Mouse (Mus musculus) brain, embryonic 18.5 days (tissue): Measurements from ENCODE around the gene Igfbpl1.

Source experiments
- DNase-seq: peaks from one replicate; pipeline ENCODE4 v3.0.0-alpha.2; 2012; ENCODE audit warnings: low read depth, low spot score

Gene Igfbpl1

DNA sequence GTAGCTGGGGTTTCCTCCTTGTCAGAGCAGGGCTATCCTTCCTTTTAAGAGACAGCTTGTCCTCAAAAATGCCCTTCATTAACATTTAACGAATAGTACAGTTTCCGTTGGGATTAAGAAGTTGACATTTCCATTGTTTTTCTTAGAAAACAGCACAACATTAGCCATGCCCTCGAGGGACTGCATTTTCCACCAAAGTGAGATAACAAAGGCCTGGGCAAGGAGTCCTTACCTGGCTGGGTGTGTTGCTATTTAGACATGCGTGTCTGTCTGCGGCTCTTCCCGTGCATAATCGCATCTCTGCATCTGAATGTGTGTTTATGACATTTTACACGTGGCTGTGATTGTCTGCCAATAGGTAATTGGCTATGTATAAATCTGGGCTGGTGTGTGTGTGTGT, 55.5 kb downstream of the Igfbpl1 start:
- DNase-seq: no peak

DNA sequence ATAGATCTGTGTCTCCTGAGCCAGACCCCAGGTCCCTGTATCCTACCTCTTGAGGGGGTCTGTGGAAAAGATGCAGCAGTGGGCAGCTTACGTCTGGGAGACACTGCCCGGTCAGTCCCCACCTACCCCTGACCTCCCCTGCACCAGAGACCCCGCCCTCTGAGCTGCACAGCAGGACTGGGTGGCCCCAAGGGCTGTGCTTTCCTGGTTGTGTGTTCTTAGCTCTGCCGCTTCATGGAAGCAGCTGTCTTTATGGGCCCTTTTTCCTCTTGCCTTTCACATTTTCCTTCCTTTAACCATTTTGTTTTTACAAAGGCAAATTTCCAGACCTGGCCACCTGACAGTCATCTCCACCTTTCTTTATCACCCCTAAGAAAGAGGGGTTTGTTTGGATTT, 56.1 kb downstream of the Igfbpl1 start:
- no peak for DNase-seq

- DNase-seq: no peak
These were observed 56.7 kb downstream of the Igfbpl1 start for GRCm38 (mm10) chr4:45769791-45770637.

DNA sequence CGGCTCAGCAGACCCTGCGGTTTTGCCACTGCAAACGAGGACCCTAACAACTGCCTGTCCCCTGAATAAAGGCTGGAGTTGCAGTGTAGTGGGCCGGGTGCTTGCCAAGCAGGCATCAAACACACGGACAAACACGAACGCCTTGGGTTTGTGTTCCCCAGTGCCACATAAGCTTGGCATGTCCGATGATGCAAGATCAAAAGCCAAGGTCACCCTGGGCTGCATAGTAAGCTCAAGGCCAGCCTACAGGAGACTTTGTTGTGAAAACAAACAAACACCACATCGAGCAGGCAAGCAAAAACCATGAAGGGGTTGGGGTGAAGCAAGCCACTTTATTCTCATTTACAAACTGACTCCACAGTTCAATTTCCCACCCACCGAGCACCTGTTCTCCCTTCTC, 57.6 kb downstream of the Igfbpl1 start:
- DNase-seq: no peak

GRCm38 (mm10) chr4:45767891-45768558, 58.7 kb downstream of the Igfbpl1 start:
- no peak for DNase-seq

DNA sequence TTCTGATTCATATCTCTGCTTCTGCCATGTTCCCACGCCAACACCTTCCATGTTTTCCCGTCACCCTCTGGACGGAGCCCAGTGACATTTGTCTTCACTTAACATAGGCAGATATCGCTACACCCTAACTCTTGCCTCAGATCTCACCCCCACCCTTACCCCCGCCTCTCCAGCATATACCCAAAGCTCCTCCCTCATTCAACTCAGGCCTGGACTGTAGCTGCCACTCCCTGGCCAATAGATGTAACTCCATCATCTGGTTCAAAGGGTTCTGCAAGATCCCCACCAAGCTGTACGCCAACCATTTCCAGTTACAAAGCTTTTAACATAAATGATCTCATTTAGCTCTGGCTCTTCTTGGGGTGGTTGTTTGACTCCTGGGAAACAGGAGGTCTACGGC, 59.9 kb downstream of the Igfbpl1 start:
- DNase-seq: no peak

GRCm38 (mm10) chr4:45765565-45766201, 61.0 kb downstream of the Igfbpl1 start:
- no peak for DNase-seq

DNA sequence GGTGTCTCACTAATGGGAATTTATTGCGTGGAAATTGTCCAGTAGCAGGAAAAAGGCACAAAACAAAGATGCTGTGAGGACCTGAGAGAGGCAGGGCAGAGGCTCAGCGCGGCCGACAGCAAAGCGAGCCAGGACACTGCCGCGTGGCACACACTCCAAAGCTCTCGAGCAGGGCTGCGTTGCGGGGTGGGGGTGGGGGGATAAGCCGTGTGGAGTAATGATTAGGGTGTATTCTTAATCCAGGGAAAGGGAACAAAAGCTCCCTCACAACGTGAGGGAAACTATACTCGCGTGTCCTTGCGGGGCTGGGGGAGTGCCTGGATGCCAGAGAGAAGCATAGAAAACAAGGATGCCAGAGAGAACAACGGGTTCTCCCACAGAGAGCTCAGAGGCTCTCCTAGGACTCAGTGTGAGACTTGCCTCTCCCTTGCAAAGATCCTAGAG, 61.6 kb downstream of the Igfbpl1 start:
- DNase-seq: no peak

DNA sequence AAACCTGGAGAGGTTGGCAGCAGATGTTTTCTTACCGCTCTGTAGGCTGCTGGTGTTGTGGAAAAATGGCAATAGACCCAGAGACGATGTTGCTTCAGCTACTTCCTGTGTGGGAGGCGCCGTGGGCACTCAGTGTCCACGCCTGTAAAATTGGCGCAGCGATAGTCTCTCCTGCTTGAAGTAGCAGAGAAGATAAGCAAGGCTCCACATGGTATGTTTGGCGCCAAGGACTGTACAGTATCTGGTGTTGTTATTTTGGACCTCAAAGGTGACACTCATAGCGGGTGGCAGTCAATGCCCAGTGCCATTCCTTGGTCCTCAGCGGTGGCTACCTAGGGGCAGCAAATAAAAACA, 62.6 kb downstream of the Igfbpl1 start:
- DNase-seq: no peak

- no peak for DNase-seq
These were observed 63.2 kb downstream of the Igfbpl1 start for GRCm38 (mm10) chr4:45763288-45764140.

DNA sequence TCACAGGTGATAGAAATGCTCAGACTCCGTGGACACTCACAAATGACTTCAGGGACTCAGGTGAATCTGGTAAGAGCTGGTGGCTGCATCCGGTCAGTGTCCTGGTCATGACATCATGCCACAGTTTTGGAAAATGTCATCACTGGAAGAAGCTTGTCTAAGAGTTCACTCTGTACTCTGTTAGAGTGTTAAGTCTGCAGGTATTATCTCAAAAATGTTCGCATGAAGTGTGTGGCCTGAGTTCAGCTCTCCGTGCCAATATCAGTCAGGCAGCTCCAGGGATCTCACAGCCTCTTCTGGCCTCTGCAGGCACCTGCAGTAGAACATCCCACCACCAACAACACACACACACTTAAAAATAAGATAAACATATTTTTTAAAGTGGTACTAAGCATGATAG, 64.1 kb downstream of the Igfbpl1 start:
- no peak for DNase-seq
